Mouse (Mus musculus) embryonic fibroblast, embryonic 13.5 days (primary cell): ENCODE measurements at regions not wholly inside any gene's neighbourhood (a gene's known extent, or its start where the extent isn't known, plus 50 kb on each side); places are given as distances from the start of the nearest gene placed in this dataset.

Experiments
- CTCF ChIP-seq: IDR thresholded peaks from 2 replicates; pipeline ENCODE4 v1.5.1; 2011; ENCODE audit warnings: mild to moderate bottlenecking, control low read depth, low read length, moderate library complexity, borderline replicate concordance; ENCODE audit not compliant: insufficient read depth
- POLR2A ChIP-seq: IDR thresholded peaks from 2 replicates; pipeline ENCODE4 v1.6.1; 2011; ENCODE audit warnings: low read depth, mild to moderate bottlenecking, control low read depth, low read length, moderate library complexity

GRCm38 (mm10) chr15:62139859-62140258, 1217.0 kb upstream of the A1bg start:
- no peak for TF ChIP-seq POLR2A
- no peak for TF ChIP-seq CTCF
